Mouse (Mus musculus) MEL (cell line): ENCODE results near the gene Ptpra.
A peak's percentile ranks its signal among the peaks of the same experiment; 100 is the strongest.

Source experiments
- CHD2 ChIP-seq: IDR thresholded peaks from 2 replicates; pipeline ENCODE4 v1.6.1; 2011; ENCODE audit warnings: low read length, improper control_type of control experiment
- CTCF ChIP-seq, 3 experiments: IDR thresholded peaks in 2 of 3; conservative IDR thresholded peaks in 1 of 3; 2 replicates each; pipeline ENCODE4 v1.5.1; 2011 to 2012; ENCODE audit warnings: low read length in 3 of 3, low read depth in 2 of 3, mild to moderate bottlenecking in 2 of 3, improper control_type of control experiment in 1 of 3, inconsistent platforms in 1 of 3, mixed read lengths in 1 of 3, moderate library complexity in 1 of 3; ENCODE audit not compliant: control insufficient read depth in 1 of 3, insufficient read depth in 1 of 3, poor library complexity in 1 of 3, severe bottlenecking in 1 of 3
- POLR2A ChIP-seq, 2 experiments: IDR thresholded peaks; 2 replicates each; pipeline ENCODE4 v1.6.1; 2011 to 2012; ENCODE audit warnings: low read length in 2 of 2, mild to moderate bottlenecking in 2 of 2, control low read depth in 1 of 2, improper control_type of control experiment in 1 of 2, low read depth in 1 of 2, moderate library complexity in 1 of 2; ENCODE audit not compliant: control insufficient read depth in 1 of 2, insufficient read depth in 1 of 2, poor library complexity in 1 of 2
- RAD21 ChIP-seq: IDR thresholded peaks from 2 replicates; pipeline ENCODE4 v1.6.1; 2011; ENCODE audit warnings: mild to moderate bottlenecking, low read depth, low read length, improper control_type of control experiment
- SMC3 ChIP-seq: IDR thresholded peaks from 2 replicates; pipeline ENCODE4 v1.6.1; 2011; ENCODE audit warnings: low read depth, low read length, improper control_type of control experiment
- TCF12 ChIP-seq: IDR thresholded peaks from 2 replicates; pipeline ENCODE4 v1.6.1; 2014; ENCODE audit warnings: low read depth, mild to moderate bottlenecking, inconsistent platforms, low read length, improper control_type of control experiment, moderate library complexity
- UBTF ChIP-seq: IDR thresholded peaks from 2 replicates; pipeline ENCODE4 v1.6.1; 2012; ENCODE audit warnings: low read depth, mild to moderate bottlenecking, inconsistent platforms, low read length, improper control_type of control experiment, moderate library complexity, borderline replicate concordance; ENCODE audit not compliant: insufficient read depth
- USF1 ChIP-seq: IDR thresholded peaks from 2 replicates; pipeline ENCODE4 v1.6.1; 2014; ENCODE audit warnings: low read depth, mild to moderate bottlenecking, inconsistent platforms, low read length, improper control_type of control experiment, moderate library complexity
- ZKSCAN1 ChIP-seq: IDR thresholded peaks from 2 replicates; pipeline ENCODE4 v1.6.1; 2012; ENCODE audit warnings: low read depth, mild to moderate bottlenecking, inconsistent platforms, low read length, improper control_type of control experiment, moderate library complexity
- ZNF384 ChIP-seq: IDR thresholded peaks from 2 replicates; pipeline ENCODE4 v1.6.1; 2012; ENCODE audit warnings: low read depth, mild to moderate bottlenecking, inconsistent platforms, low read length, improper control_type of control experiment

DNA sequence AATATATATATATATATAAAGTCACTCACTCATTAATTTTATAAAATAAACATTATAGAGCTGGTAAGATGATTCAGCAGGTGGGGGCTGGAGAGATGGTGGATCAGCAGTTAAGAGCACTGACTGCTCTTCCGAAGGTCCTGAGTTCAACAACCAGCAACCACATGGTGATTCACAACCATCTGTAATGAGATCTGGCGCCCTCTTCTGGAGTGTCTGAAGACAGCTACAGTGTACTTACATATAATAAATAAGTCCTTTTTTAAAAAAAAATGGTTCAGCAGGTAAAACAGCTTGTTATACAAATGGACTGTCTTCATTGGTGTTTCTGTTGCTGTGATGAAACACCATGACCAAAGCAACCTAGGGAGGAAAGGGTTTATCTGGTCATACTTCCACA, 107.9 kb downstream of the Ptpra start:
- TF ChIP-seq POLR2A (IDR thresholded peaks at IDR 0.05; ENCODE audit: control insufficient read depth in 1 of 2, insufficient read depth in 1 of 2, low read depth in 1 of 2, low read length in 2 of 2, poor library complexity in 1 of 2) = no peak
- no peak for TF ChIP-seq USF1
- no peak for TF ChIP-seq TCF12
- no peak for TF ChIP-seq CHD2
- peak; percentile 63 for TF ChIP-seq SMC3
- no peak for TF ChIP-seq UBTF
- TF ChIP-seq RAD21 = peak; percentile 44
- TF ChIP-seq ZKSCAN1 = no peak
- TF ChIP-seq CTCF (IDR thresholded peaks at IDR 0.05 in 2 of 3, conservative IDR thresholded peaks at IDR 0.05 in 1 of 3; ENCODE audit: control insufficient read depth in 1 of 3, insufficient read depth in 1 of 3, low read depth in 2 of 3, low read length in 3 of 3, poor library complexity in 1 of 3, severe bottlenecking in 1 of 3) = peak; percentile 12 to 57 (median 44); a peak in 5 of 6 replicates
- peak; percentile 59 for TF ChIP-seq ZNF384
